Mouse (Mus musculus) hindbrain, postnatal 0 days (tissue): Measurements from ENCODE around the gene Xpr1. TPM values are rescaled to one million over a fixed set of nuclear protein-coding genes. Genes with fewer than 3 reads are reported as not detected.

Experiments used
- ATAC-seq: fragments of 200-750 bp; cut with Nextera tagmentation; 2 replicates; pipeline ENCODE4 v1.8.0; 2017; ENCODE audit warnings: mild to moderate bottlenecking, moderate TSS enrichment, moderate library complexity
- DNase-seq: peaks from one replicate; pipeline ENCODE4 v3.0.0-alpha.2; 2015; ENCODE audit warnings: low spot score
- H3K27ac ChIP-seq: fragments of 300-500 bp; sonication (generic); 2 replicates; pipeline ENCODE4 v1.5.1; 2014; ENCODE audit warnings: mild to moderate bottlenecking
- H3K27me3 ChIP-seq: fragments of 300-500 bp; sonication (generic); 2 replicates; pipeline ENCODE4 v1.6.1; 2014; ENCODE audit warnings: low read length, mixed read lengths; ENCODE audit not compliant: insufficient read depth
- H3K36me3 ChIP-seq: fragments of 300-500 bp; sonication (generic); 2 replicates; pipeline ENCODE4 v1.6.1; 2014; ENCODE audit warnings: low read length, mixed read lengths; ENCODE audit not compliant: insufficient read depth
- H3K4me1 ChIP-seq: fragments of 300-500 bp; sonication (generic); 2 replicates; pipeline ENCODE4 v1.6.1; 2014; ENCODE audit warnings: antibody characterized with exemption, low read length, mixed read lengths; ENCODE audit not compliant: insufficient read depth
- H3K4me2 ChIP-seq: fragments of 300-500 bp; sonication (generic); 2 replicates; pipeline ENCODE4 v1.6.1; 2014; ENCODE audit warnings: low read depth, mild to moderate bottlenecking, low read length, moderate library complexity, mixed read lengths
- H3K4me3 ChIP-seq: fragments of 300-500 bp; sonication (generic); 2 replicates; pipeline ENCODE4 v1.5.1; 2014; ENCODE audit warnings: low read length
- H3K9ac ChIP-seq: fragments of 300-500 bp; sonication (generic); replicated peaks from 2 replicates; pipeline ENCODE4 v1.6.1; 2014; ENCODE audit warnings: mild to moderate bottlenecking, low read length, moderate library complexity, mixed read lengths
- H3K9me3 ChIP-seq: fragments of 300-500 bp; sonication (generic); 2 replicates; pipeline ENCODE4 v1.6.1; 2016; ENCODE audit warnings: low read length, mixed read lengths
- CTCF ChIP-seq: IDR thresholded peaks from 2 replicates; pipeline ENCODE4 v1.5.1; 2016; ENCODE audit warnings: antibody characterized with exemption, control low read depth, low read depth
- WGBS: fragments of 180-500 bp; shearing (Covaris S2); extraction: QIAGEN DNeasy Blood & Tissue Kit; methylation state at CpG from one replicate; pipeline ENCODE4 v1.1.7; 2014; 5-methylcytosine and 5-hydroxymethylcytosine counted together
- polyA plus RNA-seq: library from polyadenylated mRNA; unstranded; fragments of >200 nt; fragmentation: Nextera tagmentation; extraction: Ambion mirVana; gene quantifications from 2 replicates; pipeline ENCODE4 v1.2.1, GENCODE M21; 2015
- total RNA-seq: library from RNA; depleted of rRNA; stranded (reverse); fragments of >200 nt; gene quantifications from 2 replicates; pipeline ENCODE4 v1.2.3, GENCODE M21; 2014

The Xpr1 gene
- total and polyA plus RNA-seq, 2 experiments from 2014 or later = 33.8 to 107 TPM

DNA sequence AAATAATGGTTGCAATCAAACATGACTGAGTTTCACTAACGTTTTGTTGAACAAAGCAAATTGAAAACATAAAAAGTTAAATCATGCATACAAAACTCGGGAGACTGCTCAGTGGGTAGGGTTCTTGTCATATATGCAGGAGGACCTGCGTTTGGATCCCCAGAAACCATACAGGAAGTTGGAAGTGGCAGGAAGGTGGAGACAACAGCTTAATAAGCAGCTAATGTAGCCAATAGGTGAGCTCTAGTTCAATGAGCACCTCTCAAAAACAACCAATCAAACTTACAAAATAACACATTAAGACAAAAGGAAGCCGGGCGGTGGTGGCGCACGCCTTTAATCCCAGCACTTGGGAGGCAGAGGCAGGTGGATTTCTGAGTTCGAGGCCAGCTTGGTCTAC is 162.9 kb downstream of the Xpr1 start:
- no peaks in the 10 kb centered on the region for H3K27me3 ChIP-seq
- H3K4me2 ChIP-seq = no peak overlapping the region
- ATAC-seq (no peak), DNase-seq (no peak)
- no peaks in the 10 kb centered on the region for H3K4me1 ChIP-seq
- H3K9me3 ChIP-seq = no peaks in the 10 kb centered on the region
- 86% methylated on average over 8 of the region's 8 CpGs for WGBS
- no peak for TF ChIP-seq CTCF
- H3K9ac ChIP-seq = no peak overlapping the region
- H3K27ac ChIP-seq = no peak overlapping the region
- H3K36me3 ChIP-seq = no peaks in the 10 kb centered on the region
- H3K4me3 ChIP-seq = no peak overlapping the region

- H3K9ac ChIP-seq = no peak overlapping the region
- H3K36me3 ChIP-seq = no peaks in the 10 kb centered on the region
- no peak overlapping the region for H3K27ac ChIP-seq
- H3K4me1 ChIP-seq = no peaks in the 10 kb centered on the region
- ATAC-seq (no peak), DNase-seq (no peak)
- no peak for TF ChIP-seq CTCF
- H3K27me3 ChIP-seq = no peaks in the 10 kb centered on the region
- 57% methylated on average over 12 of the region's 12 CpGs for WGBS
- H3K9me3 ChIP-seq = no peaks in the 10 kb centered on the region
- H3K4me2 ChIP-seq = no peak overlapping the region
- no peak overlapping the region for H3K4me3 ChIP-seq
Observed at GRCm38 (mm10) chr1:155253126-155253525, 164.1 kb downstream of the Xpr1 start.

- ATAC-seq (no peak), DNase-seq (no peak)
- H3K9me3 ChIP-seq = no peaks in the 10 kb centered on the region
- no peaks in the 10 kb centered on the region for H3K4me1 ChIP-seq
- H3K36me3 ChIP-seq = no peaks in the 10 kb centered on the region
- H3K9ac ChIP-seq = no peak overlapping the region
- no peak overlapping the region for H3K4me2 ChIP-seq
- H3K4me3 ChIP-seq = no peak overlapping the region
- no peaks in the 10 kb centered on the region for H3K27me3 ChIP-seq
- H3K27ac ChIP-seq = no peak overlapping the region
- 58% methylated on average over 6 of the region's 6 CpGs for WGBS
- no peak for TF ChIP-seq CTCF
Observed at GRCm38 (mm10) chr1:155252631-155253121, 164.5 kb downstream of the Xpr1 start.

DNA sequence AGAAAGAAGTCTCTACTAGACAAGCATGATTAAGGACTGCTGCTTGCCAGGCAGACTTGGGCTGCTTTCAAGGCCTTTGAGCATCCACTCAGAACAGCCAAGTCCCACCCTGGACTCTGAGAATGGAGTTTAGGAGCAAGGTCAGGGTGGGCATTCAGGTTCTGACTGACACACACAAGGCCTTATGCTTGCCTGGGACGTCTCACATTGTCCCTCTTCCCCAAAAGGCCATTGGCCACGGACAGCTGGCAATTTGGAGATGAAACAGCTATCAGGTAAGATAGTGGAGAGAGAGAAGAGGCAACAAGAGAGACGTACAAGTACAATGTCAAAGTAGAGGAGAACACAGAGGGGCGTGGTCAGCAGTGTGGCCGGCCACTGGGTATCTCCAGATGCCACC is 165.6 kb downstream of the Xpr1 start:
- Histone ChIP-seq H3K9me3 (no peaks in the 10 kb centered on the region), H3K27me3 (no peaks in the 10 kb centered on the region), H3K27ac (no peak overlapping the region), H3K36me3 (no peaks in the 10 kb centered on the region), H3K4me3 (no peak overlapping the region), H3K4me1 (no peaks in the 10 kb centered on the region), H3K4me2 (no peak overlapping the region), H3K9ac (no peak overlapping the region)
- DNase-seq (no peak), ATAC-seq (no peak)
- no peak for TF ChIP-seq CTCF
- WGBS = 86% methylated on average over 5 of the region's 5 CpGs

- DNase-seq = no peak
- no peak overlapping the region for H3K27ac ChIP-seq
- no peaks in the 10 kb centered on the region for H3K9me3 ChIP-seq
- H3K27me3 ChIP-seq = no peaks in the 10 kb centered on the region
- no peaks in the 10 kb centered on the region for H3K36me3 ChIP-seq
- no peaks in the 10 kb centered on the region for H3K4me1 ChIP-seq
- WGBS = 36% methylated on average over 4 of the region's 4 CpGs
- no peak overlapping the region for H3K4me2 ChIP-seq
- TF ChIP-seq CTCF = no peak
- H3K9ac ChIP-seq = no peak overlapping the region
- no peak for ATAC-seq
- no peak overlapping the region for H3K4me3 ChIP-seq
Observed at GRCm38 (mm10) chr1:155250531-155251135, 166.6 kb downstream of the Xpr1 start.

- no peak overlapping the region for H3K4me2 ChIP-seq
- no peaks in the 10 kb centered on the region for H3K27me3 ChIP-seq
- TF ChIP-seq CTCF = no peak
- no peaks in the 10 kb centered on the region for H3K36me3 ChIP-seq
- H3K9me3 ChIP-seq = no peaks in the 10 kb centered on the region
- no peak overlapping the region for H3K27ac ChIP-seq
- DNase-seq = no peak
- no peak overlapping the region for H3K9ac ChIP-seq
- no peaks in the 10 kb centered on the region for H3K4me1 ChIP-seq
- ATAC-seq = no peak
- no peak overlapping the region for H3K4me3 ChIP-seq
- WGBS = 44% methylated on average over 5 of the region's 5 CpGs
Observed at GRCm38 (mm10) chr1:155249896-155250295, 167.3 kb downstream of the Xpr1 start.

- Histone ChIP-seq H3K4me3 (no peak overlapping the region), H3K4me1 (peaks cover 3% of the 10 kb centered on the region; the same call in 1 of the 2 replicates), H3K36me3 (no peaks in the 10 kb centered on the region), H3K9ac (no peak overlapping the region), H3K27me3 (no peaks in the 10 kb centered on the region), H3K27ac (no peak overlapping the region), H3K4me2 (no peak overlapping the region), H3K9me3 (no peaks in the 10 kb centered on the region)
- WGBS = 74% methylated on average over 5 of the region's 5 CpGs
- no peak for DNase-seq
- no peak for ATAC-seq
- no peak for TF ChIP-seq CTCF
Observed at GRCm38 (mm10) chr1:155248041-155248440, 169.2 kb downstream of the Xpr1 start.
